Mouse (Mus musculus) ES-E14 (cell line): ENCODE measurements around the gene Gpr108. TPM values are rescaled to one million over a fixed set of nuclear protein-coding genes. Genes with fewer than 3 reads are reported as not detected.

Experiments used
- DNase-seq: peaks from one replicate; pipeline ENCODE4 v3.0.0-alpha.2; 2013; ENCODE audit warnings: low read depth, low spot score
- H3K27ac ChIP-seq: 2 replicates; pipeline ENCODE4 v1.5.1; 2012; ENCODE audit warnings: low read depth, mild to moderate bottlenecking, low read length, moderate library complexity, mixed read lengths; ENCODE audit not compliant: poor library complexity, insufficient read depth, severe bottlenecking
- H3K36me3 ChIP-seq: 2 replicates; pipeline ENCODE4 v1.6.1; 2012; ENCODE audit warnings: mild to moderate bottlenecking, low read length, moderate library complexity, mixed read lengths; ENCODE audit not compliant: control insufficient read depth, poor library complexity, insufficient read depth, severe bottlenecking
- H3K4me1 ChIP-seq, 2 experiments: fragments of 150-350 bp in 1 of 2; sonication (generic) in 1 of 2; 2 replicates each; pipeline ENCODE4 v1.6.1; 2012; ENCODE audit warnings: low read length in 2 of 2, mild to moderate bottlenecking in 1 of 2, mixed read lengths in 1 of 2; ENCODE audit not compliant: control insufficient read depth in 2 of 2, insufficient read depth in 2 of 2, poor library complexity in 1 of 2
- H3K4me3 ChIP-seq, 2 experiments: fragments of 150-350 bp in 1 of 2; sonication (generic) in 1 of 2; 2 replicates each; pipeline ENCODE4 v1.5.1; 2012; ENCODE audit warnings: low read length in 2 of 2, low read depth in 1 of 2, mild to moderate bottlenecking in 1 of 2, mixed read lengths in 1 of 2; ENCODE audit not compliant: insufficient read depth in 1 of 2, poor library complexity in 1 of 2, severe bottlenecking in 1 of 2
- H3K9ac ChIP-seq: 2 replicates; pipeline ENCODE4 v1.6.1; 2012; ENCODE audit warnings: low read depth, mild to moderate bottlenecking, low read length, mixed read lengths; ENCODE audit not compliant: poor library complexity, insufficient read depth, severe bottlenecking
- H3K9me3 ChIP-seq: fragments of 150-350 bp; sonication (generic); 2 replicates; pipeline ENCODE4 v1.6.1; 2012; ENCODE audit warnings: low read depth, mild to moderate bottlenecking, low read length; ENCODE audit not compliant: control insufficient read depth, insufficient read depth
- CHD2 ChIP-seq: IDR thresholded peaks from 2 replicates; pipeline ENCODE4 v1.6.1; 2014; ENCODE audit warnings: mild to moderate bottlenecking, low read depth, low read length, inconsistent platforms
- HCFC1 ChIP-seq: IDR thresholded peaks from 2 replicates; pipeline ENCODE4 v1.6.1; 2012; ENCODE audit warnings: low read length, inconsistent platforms, borderline replicate concordance; ENCODE audit not compliant: insufficient read depth
- MAFK ChIP-seq: IDR thresholded peaks from 2 replicates; pipeline ENCODE4 v1.6.1; 2014; ENCODE audit warnings: mild to moderate bottlenecking, low read depth, low read length, inconsistent platforms; ENCODE audit not compliant: insufficient read depth
- ZC3H11A ChIP-seq: IDR thresholded peaks from 2 replicates; pipeline ENCODE4 v1.6.1; 2012; ENCODE audit warnings: low read depth, mild to moderate bottlenecking, inconsistent platforms, low read length, borderline replicate concordance
- ZNF384 ChIP-seq: IDR thresholded peaks from 2 replicates; pipeline ENCODE4 v1.6.1; 2012; ENCODE audit warnings: low read depth, low read length, inconsistent platforms
- in situ Hi-C, 2 experiments: fragments of 600-800 bp; cut with MboI; formaldehyde crosslinking; loops; one replicate each; pipeline ENCODE4 v1.15.1; 2025; ENCODE audit warnings: low sequenced_read_pairs in 2 of 2, inconsistent platforms in 1 of 2; ENCODE audit not compliant: unreplicated experiment in 2 of 2
- total RNA-seq: library from RNA; depleted of rRNA; stranded (reverse); fragments of 300-350 nt; gene quantifications from 2 replicates; pipeline ENCODE4 v1.2.3, GENCODE M21; 2012

Gpr108 gene
- total RNA-seq, 1 experiment = 25.0 TPM

- Histone ChIP-seq H3K9ac (no peak overlapping the region), H3K9me3 (no peaks in the 10 kb centered on the region), H3K4me3 (no peak overlapping the region), H3K36me3 (peaks cover 8% of the 10 kb centered on the region; the same call in 1 of the 2 replicates), H3K27ac (no peak overlapping the region), H3K4me1 (no peaks in the 10 kb centered on the region)
- TF ChIP-seq ZC3H11A = no peak
- no peak for TF ChIP-seq ZNF384
- no peak for TF ChIP-seq MAFK
- TF ChIP-seq CHD2 = no peak
- no peak for TF ChIP-seq HCFC1
- DNase-seq = no peak
- in situ Hi-C loops = no loop called here
Measured at GRCm38 (mm10) chr17:57230728-57231125, 17.5 kb downstream of the Gpr108 start.

DNA sequence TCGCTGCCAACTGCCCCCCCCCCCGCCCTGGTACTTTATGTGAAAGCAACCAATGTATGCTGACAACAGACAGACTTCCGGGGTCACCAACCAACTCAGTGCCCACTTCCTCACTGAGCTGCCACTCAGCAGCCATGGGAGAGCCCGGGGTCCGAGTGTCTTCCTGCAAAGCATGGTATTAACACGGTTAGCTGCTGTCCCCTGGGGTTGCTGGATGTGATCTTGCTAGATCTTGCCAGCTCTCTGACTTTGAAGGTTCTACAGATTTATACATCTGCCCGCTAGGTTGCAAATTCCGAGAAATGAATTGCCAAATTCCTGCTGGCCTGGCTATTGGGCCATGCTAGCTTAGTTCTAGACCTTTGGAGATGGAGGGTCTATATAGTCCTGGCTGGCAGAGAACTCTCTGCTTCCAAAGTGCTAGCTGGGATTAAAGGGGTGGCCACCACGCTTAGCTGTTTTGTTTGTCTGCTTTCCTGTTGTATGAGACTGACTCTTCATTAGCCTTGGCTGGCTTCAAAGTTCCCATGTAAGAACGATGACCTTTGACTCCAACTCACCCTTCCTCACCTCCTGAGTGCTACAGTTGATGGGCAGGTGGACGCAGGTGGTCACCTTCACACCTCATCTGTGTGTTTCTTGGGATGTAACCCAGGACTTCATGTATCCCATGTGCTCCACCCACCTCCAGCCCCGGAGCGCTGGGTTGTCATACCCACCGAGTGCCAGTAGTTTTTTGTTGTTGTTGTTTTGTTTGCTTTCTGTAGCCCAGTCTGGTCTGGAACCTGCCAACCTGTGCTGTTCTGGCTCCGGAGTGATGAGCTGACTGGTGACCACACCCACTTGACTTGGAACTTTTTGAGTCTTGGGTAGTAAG is 18.2 kb downstream of the Gpr108 start:
- no peak for TF ChIP-seq CHD2
- TF ChIP-seq HCFC1 = no peak
- TF ChIP-seq MAFK = no peak
- no peak for TF ChIP-seq ZNF384
- TF ChIP-seq ZC3H11A = no peak
- in situ Hi-C loops = no loop called here

GRCm38 (mm10) chr17:57228873-57229272 is 19.4 kb downstream of the Gpr108 start:
- Histone ChIP-seq H3K4me3 (no peak overlapping the region), H3K27ac (no peak overlapping the region), H3K9ac (no peak overlapping the region), H3K9me3 (no peaks in the 10 kb centered on the region), H3K4me1 (no peaks in the 10 kb centered on the region), H3K36me3 (no peaks in the 10 kb centered on the region)
- in situ Hi-C loops = no loop called here
- TF ChIP-seq HCFC1 = no peak
- TF ChIP-seq ZNF384 = no peak
- no peak for TF ChIP-seq ZC3H11A
- TF ChIP-seq CHD2 = no peak
- TF ChIP-seq MAFK = no peak
- no peak for DNase-seq

More for the DNA sequence above, 18.2 kb downstream of the Gpr108 start:
- no peaks in the 10 kb centered on the region for H3K9me3 ChIP-seq
- H3K4me3 ChIP-seq = no peak overlapping the region
- H3K4me1 ChIP-seq = no peaks in the 10 kb centered on the region
- H3K27ac ChIP-seq = no peak overlapping the region
- H3K36me3 ChIP-seq = peaks cover 6% of the 10 kb centered on the region; the same call in 1 of the 2 replicates
- no peak overlapping the region for H3K9ac ChIP-seq
- DNase-seq = no peak

DNA sequence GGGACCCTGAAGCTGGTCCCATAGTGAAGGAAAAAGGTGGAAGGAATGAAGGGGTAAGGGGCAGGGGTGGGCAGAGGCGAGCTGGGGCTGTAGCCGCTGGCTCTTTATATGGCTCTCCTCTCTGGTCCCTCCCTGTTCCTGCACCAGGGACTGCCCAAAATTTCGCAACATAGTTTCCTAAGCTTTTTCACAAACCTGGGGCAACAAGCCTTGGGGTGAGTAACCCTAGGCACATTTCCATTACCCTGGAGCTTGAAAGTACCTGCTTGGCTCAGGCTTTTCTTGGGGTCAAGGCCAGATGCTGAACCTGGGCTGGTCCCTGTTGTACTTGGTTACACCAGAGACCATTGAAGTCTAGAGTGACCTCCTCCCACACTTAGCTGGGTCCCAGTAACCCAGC is 20.2 kb downstream of the Gpr108 start, which contains the start of gene C3:
Gene C3 (minus strand): TSS at position 123 of the 400 bp plus-strand sequence.
- no peak for DNase-seq
- in situ Hi-C loops = no loop called here
- no peak within 1 kb of the TSS for H3K27ac ChIP-seq
- TF ChIP-seq MAFK (no peak), ZC3H11A (no peak), ZNF384 (no peak), HCFC1 (no peak), CHD2 (no peak)
- H3K4me1 ChIP-seq = no peaks in the 10 kb centered on the region
- H3K9me3 ChIP-seq = no peaks in the 10 kb centered on the region
- H3K36me3 ChIP-seq = no peaks in the 10 kb centered on the region
- H3K9ac ChIP-seq = no peak within 1 kb of the TSS
- no peak within 1 kb of the TSS for H3K4me3 ChIP-seq
